Mouse (Mus musculus): Measurements from ENCODE around the gene Rab3c. TPM values are rescaled to one million over a fixed set of nuclear protein-coding genes. Genes with fewer than 3 reads are reported as not detected.

The Rab3c gene
- total RNA-seq (2021), result 100 to 1,000 TPM; 161 to 162 TPM

DNA sequence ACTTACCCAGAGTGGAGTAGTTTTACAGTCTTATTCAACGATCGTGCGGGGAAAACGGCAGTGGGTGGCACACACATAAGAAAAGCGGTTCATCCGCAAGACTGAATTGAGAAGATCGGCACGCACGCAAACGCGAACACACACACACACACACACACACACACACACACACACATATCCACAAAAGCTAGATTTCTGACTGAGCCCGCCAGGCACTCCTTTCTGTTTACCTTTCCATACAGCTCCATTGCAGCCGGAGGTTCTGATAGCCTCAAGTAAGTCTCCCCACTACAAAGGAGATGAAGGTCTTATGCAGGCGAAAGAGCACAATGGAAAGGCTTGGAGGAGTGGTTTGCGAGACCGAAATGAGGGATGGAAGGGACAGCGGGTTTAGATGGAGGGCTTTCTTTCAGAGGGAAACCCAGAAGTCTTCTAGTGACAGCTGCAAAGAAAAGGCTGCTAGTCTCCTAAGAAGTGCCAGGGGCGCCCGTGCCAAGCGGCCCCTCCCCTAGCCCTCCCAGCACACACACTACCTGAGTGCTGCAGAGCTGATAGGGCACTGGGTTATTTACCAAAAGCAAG, at the start of gene Rab3c:
Rab3c (minus strand) TSS at position 434 of the 582 bp plus-strand sequence.
- peak in 1 of 2 experiments; percentile 19 for DNase-seq (ENCODE audit: extremely low spot score in 1 of 2, low spot score in 2 of 2)

DNA sequence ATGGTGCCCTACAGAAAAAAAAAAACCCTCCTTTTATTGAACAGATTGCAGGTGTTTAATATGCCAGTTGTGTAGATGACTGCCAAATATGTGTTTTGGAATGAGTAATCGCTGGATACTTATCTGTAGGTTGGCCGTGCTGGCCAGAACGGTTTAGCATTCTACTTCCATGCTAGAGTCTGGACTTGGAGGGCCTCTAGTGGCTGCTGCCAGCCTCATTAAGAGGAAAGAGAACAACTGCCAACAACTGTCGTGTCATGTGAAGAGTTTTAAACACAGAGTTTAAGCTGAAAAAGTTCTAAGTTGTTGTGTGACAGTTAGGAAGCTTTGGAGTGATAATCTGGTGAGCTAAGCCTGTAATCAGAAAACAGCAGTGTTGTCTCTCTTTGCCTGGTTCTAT, 38.0 kb upstream of the Rab3c start:
- intact Hi-C loops (cut with DNase I), result loop anchor here (2.0 kb wide), 1 partner anchor 256 kb away; no protein-coding TSS in a partner anchor

More for the DNA sequence above, at the start of gene Rab3c:
- intact Hi-C loops (cut with DNase I), result loop anchor here (5.0 kb wide), 1 partner anchor 208 kb away; no protein-coding TSS in a partner anchor

GRCm38 (mm10) chr13:110307188-110307587, 26.4 kb upstream of the Rab3c start:
- intact Hi-C loops (cut with DNase I), result no loop called here
- DNase-seq (ENCODE audit: extremely low spot score in 1 of 2, low spot score in 2 of 2), result no peak

More for the DNA sequence above, 38.0 kb upstream of the Rab3c start:
- DNase-seq (ENCODE audit: extremely low spot score in 1 of 2, low spot score in 2 of 2), result peak; percentile 14 to 17

DNA sequence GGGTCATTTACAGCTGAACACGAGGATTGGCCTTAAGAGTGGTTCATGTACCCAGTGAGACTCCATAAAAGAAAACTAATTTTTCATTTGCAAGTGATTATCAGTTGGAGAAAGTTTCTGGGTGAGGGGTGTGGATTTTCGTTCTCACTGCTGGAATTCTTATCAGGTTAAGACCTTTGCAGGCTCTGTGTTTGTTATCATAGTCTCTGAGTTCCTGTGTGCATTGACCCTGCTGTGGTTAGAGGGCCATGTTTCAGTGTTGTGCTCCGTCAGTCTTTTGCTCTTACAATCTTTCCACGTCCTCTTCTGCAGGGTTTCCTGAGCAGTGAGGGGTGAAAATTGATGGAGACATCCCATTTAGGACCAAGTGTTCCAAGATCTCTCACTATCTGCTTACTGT, 16.3 kb upstream of the Rab3c start:
- intact Hi-C loops (cut with DNase I), result no loop called here
- no peak for DNase-seq (ENCODE audit: extremely low spot score in 1 of 2, low spot score in 2 of 2)

- DNase-seq (ENCODE audit: extremely low spot score in 1 of 2, low spot score in 2 of 2), result no peak
- intact Hi-C loops (cut with DNase I), result no loop called here
Observed at GRCm38 (mm10) chr13:110288499-110288898, 7.7 kb upstream of the Rab3c start.

- intact Hi-C loops (cut with DNase I), result loop anchor here (5.0 kb wide), 1 partner anchor 211 kb away; no protein-coding TSS in a partner anchor
- no peak for DNase-seq (ENCODE audit: extremely low spot score in 1 of 2, low spot score in 2 of 2)
Observed at GRCm38 (mm10) chr13:110283781-110284180, 3.0 kb upstream of the Rab3c start.

- DNase-seq (ENCODE audit: extremely low spot score in 1 of 2, low spot score in 2 of 2), result peak; percentile 79 to 90
- intact Hi-C loops (cut with DNase I), result loop anchor here (5.0 kb wide), 1 partner anchor 208 kb away; no protein-coding TSS in a partner anchor
Observed at GRCm38 (mm10) chr13:110280028-110280562, 701 bp downstream of the Rab3c start.

DNA sequence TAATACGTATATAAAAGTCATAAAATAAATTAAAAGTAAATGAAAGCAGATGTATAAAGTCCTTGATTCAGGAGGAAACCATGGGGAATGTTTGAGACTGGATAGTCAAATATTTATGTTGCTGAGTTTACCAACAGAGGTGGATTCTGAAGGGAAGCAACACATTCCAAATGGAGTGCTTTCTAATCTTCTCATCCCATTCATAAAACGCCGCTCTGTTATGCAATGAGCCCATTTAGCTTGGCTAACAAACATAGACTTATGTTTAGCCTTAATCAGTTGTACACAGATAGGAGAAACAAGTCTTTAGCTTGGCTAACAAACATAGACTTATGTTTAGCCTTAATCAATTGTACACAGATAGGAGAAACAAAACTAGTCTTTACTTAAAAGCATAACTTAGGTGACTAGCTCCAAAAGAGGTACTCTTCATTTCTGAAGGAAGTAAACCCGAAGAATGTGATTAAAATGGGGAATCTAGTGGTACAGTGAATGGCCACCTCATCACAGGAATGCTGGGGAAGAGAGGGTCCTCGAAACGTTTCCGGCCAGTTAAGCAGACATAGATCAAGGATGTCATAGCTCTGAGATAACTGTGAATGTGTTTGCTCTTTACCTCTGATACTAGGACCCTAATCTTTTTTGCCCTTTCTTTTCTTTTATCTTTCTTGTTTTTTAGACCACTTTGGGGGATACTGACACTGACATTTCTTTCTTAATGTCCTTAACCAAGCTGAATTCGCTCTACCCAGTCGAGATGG, 1.6 kb downstream of the Rab3c start:
- intact Hi-C loops (cut with DNase I), result no loop called here
- no peak for DNase-seq (ENCODE audit: extremely low spot score in 1 of 2, low spot score in 2 of 2)

DNA sequence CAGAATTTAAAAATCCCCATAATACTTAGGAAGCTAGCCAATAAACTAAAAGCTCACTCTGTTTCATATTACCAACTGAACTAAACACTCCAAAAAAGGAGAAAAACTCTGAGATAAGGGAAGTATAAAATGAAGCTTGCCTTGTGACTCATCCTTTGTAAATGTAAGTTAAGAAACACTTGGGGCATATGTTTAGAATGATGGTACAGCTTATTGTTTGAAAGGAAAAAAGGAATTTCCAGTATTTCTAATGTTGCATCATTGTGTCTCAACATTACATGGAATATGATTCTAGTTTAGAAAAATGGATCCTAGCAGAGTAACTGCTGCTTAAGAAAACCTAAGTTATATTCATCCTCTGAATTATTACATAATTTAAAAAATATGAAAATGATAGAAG, 3.1 kb downstream of the Rab3c start:
- no peak for DNase-seq (ENCODE audit: extremely low spot score in 1 of 2, low spot score in 2 of 2)
- intact Hi-C loops (cut with DNase I), result no loop called here

DNA sequence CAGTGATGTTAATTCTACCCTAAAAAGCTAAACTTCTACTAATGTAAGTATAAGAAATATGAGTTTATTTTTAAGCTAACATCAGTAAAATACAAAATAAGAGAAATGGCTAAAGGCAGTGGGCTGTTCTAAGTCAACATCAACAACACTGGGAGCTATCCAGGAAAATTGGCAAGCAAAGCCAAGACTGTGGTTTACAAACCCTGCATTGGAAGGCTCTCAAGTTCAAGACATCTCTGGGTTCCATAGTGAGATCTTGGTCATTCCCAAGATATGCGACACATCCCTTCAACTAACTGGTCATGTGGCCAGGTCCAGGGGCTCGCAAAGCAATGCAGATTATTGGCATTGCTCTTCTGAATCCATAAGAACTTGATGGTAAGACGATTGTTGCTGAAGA, 5.3 kb downstream of the Rab3c start:
- no peak for DNase-seq (ENCODE audit: extremely low spot score in 1 of 2, low spot score in 2 of 2)
- intact Hi-C loops (cut with DNase I), result no loop called here

- no peak for DNase-seq (ENCODE audit: extremely low spot score in 1 of 2, low spot score in 2 of 2)
- intact Hi-C loops (cut with DNase I), result no loop called here
Observed at GRCm38 (mm10) chr13:110260649-110261048, 20.1 kb downstream of the Rab3c start.

GRCm38 (mm10) chr13:110251453-110251852, 29.3 kb downstream of the Rab3c start:
- intact Hi-C loops (cut with DNase I), result no loop called here
- no peak for DNase-seq (ENCODE audit: extremely low spot score in 1 of 2, low spot score in 2 of 2)

DNA sequence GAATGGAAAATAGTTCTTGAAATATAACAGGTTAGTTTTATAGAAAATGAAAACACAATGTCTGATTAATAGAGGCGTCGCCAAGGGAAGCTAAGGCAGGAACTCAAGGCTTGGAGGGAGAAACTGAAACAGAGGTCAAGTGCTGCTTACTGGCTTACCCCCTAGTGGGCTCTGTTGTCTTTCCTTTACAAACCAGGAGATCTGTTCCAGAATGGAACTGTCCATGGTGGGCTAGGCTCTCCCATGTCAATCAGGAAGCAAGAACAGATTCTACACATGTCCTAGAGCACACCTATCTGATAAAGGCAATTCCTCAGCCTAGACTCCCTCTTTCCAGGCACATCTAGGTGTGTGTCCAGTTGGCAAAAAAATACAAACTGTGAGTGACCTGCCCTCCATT, 32.3 kb downstream of the Rab3c start:
- intact Hi-C loops (cut with DNase I), result no loop called here
- DNase-seq (ENCODE audit: extremely low spot score in 1 of 2, low spot score in 2 of 2), result no peak

DNA sequence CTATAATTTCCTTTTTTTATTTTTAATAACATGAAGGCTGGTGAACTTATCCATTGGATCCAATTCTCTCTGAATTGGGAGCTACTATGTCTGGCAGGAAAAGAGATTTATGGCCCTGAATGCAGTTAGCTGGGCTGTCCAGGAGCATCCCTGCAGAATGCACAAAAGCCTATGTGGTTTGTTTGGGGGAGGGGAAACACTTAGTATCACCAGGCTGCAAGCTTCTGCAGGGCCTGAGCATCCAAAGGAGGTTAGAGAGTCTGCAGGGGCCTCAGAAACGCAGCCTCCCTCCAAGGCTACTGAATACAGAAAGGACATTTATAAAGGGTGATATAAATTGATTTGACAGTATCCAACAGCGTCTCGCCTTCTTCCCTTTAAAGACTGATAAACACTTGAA, 41.8 kb downstream of the Rab3c start:
- intact Hi-C loops (cut with DNase I), result no loop called here
- no peak for DNase-seq (ENCODE audit: extremely low spot score in 1 of 2, low spot score in 2 of 2)

GRCm38 (mm10) chr13:110237209-110237935, 43.4 kb downstream of the Rab3c start:
- intact Hi-C loops (cut with DNase I), result no loop called here
- DNase-seq (ENCODE audit: extremely low spot score in 1 of 2, low spot score in 2 of 2), result no peak

GRCm38 (mm10) chr13:110233364-110233763, 47.4 kb downstream of the Rab3c start:
- intact Hi-C loops (cut with DNase I), result no loop called here
- no peak for DNase-seq (ENCODE audit: extremely low spot score in 1 of 2, low spot score in 2 of 2)

- no peak for DNase-seq (ENCODE audit: extremely low spot score in 1 of 2, low spot score in 2 of 2)
- intact Hi-C loops (cut with DNase I), result no loop called here
Observed at GRCm38 (mm10) chr13:110231086-110231688, 49.6 kb downstream of the Rab3c start.

GRCm38 (mm10) chr13:110230046-110230445, 50.8 kb downstream of the Rab3c start:
- DNase-seq (ENCODE audit: extremely low spot score in 1 of 2, low spot score in 2 of 2), result no peak
- intact Hi-C loops (cut with DNase I), result no loop called here

DNA sequence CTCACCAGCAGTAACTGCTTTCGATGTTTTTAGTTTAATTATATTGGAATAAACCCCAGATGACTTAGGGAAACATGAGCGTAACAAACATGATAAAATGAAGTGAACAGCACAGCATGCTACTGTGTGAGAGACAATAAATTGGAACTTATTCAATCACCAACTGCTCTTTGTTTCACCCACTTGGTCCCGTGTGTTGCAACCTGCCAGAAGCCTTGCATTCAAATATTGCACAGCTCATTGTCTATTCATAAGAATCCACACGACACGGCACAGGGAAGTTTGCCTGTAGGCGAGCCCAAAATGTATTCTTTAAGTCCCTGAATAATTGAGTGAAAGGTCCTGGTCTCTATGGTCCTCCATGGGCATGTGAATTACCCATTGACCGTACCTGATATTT, 61.6 kb downstream of the Rab3c start:
- intact Hi-C loops (cut with DNase I), result no loop called here
- DNase-seq (ENCODE audit: extremely low spot score in 1 of 2, low spot score in 2 of 2), result no peak

Measured in left cerebral cortex, postnatal 10 days (tissue).